Mouse (Mus musculus): ENCODE results near the gene Abcb4.

- TF ChIP-seq CTCF (IDR thresholded peaks at IDR 0.05; ENCODE audit: extremely low read depth, insufficient read depth, insufficient read length, insufficient replicate concordance) (no peak), POLR2A (IDR thresholded peaks at IDR 0.05; ENCODE audit: low read depth, low read length) (no peak)
These were observed 36.3 kb upstream of the Abcb4 start for GRCm38 (mm10) chr5:8857201-8857600.
